Mouse (Mus musculus) kidney, postnatal 4 days (tissue): ENCODE results near the gene Elob.

ENCODE experiments used
- DNase-seq, 2 experiments: peaks; one replicate each; pipeline ENCODE4 v3.0.0; 2021; ENCODE audit warnings: mixed read lengths in 2 of 2

Gene Elob

DNA sequence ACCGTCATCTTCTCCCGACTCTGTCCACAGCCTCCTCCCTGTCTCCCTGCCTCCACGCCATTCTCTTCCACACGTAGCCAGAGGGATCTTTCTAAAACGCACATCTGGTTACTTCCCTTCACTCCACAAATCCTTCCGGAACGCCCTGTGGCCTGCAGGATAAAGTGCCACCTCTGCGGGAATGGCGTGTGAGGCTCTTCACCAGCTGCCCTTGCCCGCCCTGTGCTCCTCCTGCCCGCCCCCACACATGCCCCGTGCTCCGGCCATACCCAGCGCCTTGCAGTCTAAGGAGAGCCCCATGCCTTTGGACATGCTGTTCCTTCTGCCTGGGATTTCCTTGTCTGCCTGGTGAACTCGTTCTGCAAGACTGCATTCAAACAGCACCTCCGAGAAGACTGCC, 5.9 kb downstream of the Elob start:
- peak in 1 of 2 experiments; percentile 44 for DNase-seq

DNA sequence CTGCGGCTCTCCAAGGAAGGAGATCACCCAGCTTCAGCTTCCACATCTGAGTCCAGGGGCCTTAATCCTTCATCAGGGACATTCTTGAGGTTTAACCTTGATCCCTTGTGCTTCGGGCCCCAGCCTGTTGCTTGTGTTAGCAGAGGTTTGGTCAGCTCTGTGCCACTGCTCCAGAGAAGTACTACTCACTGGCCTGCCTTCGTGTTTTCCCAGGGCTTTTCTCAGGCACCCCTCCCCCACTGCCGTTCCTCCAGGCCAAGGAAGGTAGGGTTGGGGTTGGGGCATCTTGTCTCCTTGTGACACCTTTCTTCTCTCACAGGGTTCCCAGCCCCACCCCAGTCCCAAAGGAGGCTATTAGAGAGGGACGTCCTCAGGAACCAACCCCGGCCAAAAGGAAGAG, 6.8 kb downstream of the Elob start:
- peak in 1 of 2 experiments; percentile 17 for DNase-seq

- no peak for DNase-seq
Measured at GRCm38 (mm10) chr17:23820731-23821130, 8.2 kb downstream of the Elob start.

GRCm38 (mm10) chr17:23819235-23819634, 9.7 kb downstream of the Elob start:
- DNase-seq = peak in 1 of 2 experiments; percentile 18

GRCm38 (mm10) chr17:23818579-23818978, 10.4 kb downstream of the Elob start:
- no peak for DNase-seq

GRCm38 (mm10) chr17:23815641-23816040, 13.3 kb downstream of the Elob start:
- no peak for DNase-seq

- no peak for DNase-seq
Measured at GRCm38 (mm10) chr17:23807918-23808317, 21.0 kb downstream of the Elob start.

- peak; percentile 69 to 81 for DNase-seq
Measured at GRCm38 (mm10) chr17:23806867-23807266, 22.1 kb downstream of the Elob start.

GRCm38 (mm10) chr17:23804426-23805085, 24.4 kb downstream of the Elob start:
- DNase-seq = no peak

DNA sequence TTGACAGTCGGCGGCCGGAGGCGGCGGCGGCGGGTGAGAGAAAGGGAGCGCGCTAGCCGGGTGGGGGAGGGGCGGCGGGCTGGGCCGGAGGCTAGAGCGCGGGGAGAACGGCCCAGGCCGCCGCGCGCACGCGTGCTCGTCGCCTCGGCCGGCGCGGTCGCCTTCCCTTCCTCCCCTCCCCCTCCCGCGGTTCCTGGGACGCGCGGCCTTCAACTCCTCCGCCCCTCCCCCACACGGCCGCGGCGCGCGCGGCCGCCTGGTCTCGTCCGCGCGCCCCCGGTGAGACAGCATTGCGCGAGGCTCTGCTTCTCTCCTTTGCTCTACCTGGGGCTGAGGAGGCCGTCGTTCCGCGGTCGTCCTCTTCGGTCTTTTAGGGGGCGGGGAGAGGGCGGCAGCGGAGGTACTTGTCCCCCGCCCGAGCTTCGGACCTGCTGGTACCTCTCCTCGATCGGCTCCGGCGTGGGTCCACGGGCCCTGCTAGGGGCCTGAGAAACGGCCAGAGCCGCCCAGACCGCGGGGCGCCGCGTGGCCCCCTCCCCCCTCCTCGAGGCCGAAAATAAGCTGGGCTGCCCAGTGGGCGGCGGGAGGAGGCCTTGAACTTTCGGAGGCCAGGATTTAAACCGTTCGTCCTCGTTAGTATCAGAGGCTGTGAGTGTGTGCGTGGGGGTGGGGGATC, 25.4 kb downstream of the Elob start:
- peak; percentile 88 to 94 for DNase-seq

DNA sequence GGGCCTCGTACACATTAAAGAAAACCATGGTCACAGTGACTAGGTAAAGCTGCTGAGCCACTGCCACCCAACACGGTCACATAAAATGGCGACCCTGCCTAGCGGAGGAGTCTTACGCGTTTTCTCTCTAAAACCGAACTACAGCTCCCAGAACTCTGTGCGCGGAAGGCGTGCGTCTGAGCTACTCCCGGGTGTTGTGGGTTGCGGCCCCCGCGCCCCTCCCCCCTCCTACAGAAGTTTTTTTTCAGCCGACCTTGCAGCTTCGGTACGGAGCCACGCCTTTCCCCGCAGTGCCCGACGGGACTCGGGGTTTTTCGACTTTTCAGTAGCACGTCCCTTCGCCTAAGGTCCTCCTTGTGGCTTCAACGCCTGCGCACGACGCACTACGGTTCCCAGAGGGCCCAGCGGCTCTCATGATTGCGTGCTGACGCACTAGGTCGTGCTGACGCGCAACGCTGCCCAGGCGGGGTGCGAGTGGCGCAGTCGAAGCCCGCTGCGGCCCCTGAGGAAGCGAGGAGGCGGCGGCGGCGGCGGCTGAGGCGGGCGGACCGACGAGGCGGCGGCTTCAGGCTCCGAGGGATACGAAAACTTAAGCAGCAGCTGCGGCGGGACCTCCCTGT, 26.1 kb downstream of the Elob start:
- peak; percentile 97 to 99 for DNase-seq

- DNase-seq = no peak
Measured at GRCm38 (mm10) chr17:23801627-23802026, 27.3 kb downstream of the Elob start.

GRCm38 (mm10) chr17:23797316-23797715, 31.6 kb downstream of the Elob start:
- no peak for DNase-seq

DNA sequence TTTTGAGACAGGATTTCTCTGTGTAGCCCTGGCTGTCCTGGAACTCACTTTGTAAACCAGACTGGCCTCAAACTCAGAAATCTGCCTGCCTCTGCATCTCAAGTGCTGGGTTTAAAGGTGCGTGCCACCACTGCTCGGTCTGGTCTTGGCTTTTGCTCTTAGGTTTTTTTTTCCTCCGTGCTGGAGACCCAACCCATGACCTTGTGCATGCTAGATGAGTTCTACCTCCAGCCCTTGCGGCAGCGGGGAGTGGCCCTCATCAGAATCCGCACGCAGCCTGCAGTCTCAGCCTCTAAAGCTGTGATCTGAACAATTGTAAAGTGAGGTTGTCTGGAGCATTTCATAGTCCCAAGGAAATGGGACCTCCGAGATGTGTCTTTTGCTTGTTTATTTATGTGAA, 33.6 kb downstream of the Elob start:
- DNase-seq = no peak

- no peak for DNase-seq
Measured at GRCm38 (mm10) chr17:23791079-23791357, 37.9 kb downstream of the Elob start.

GRCm38 (mm10) chr17:23790269-23791078, 38.5 kb downstream of the Elob start, which contains the start of gene Srrm2:
Gene Srrm2 (plus strand): TSS chr17:23790532.
- DNase-seq = peak; percentile 78 to 86

DNA sequence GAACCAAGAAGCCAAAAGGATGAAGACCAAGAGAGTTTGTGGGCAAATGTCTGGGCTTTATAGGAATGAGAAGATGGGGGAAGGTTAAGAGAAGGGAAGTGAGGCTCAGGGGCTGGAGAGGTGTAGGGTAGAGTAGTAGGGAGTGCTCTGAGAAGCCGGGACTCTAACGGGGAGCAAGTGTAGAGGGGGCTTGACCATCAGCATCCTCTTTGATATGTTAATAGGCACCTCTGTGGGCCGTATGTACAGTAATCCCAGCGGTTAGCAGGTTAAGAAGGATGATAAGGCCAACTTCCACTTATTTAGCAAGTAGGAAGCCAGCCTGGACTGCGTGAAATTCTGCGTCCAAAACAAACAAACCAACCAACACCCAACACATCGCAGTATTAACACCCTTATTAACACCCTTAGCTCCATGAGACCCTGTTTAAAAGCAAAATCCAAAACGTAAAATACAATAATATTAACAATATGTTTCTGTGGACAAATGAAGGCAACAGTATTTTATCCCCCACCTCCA, 39.1 kb downstream of the Elob start:
- no peak for DNase-seq

GRCm38 (mm10) chr17:23788973-23789372, 40.0 kb downstream of the Elob start:
- no peak for DNase-seq

GRCm38 (mm10) chr17:23786510-23786931, 42.4 kb downstream of the Elob start:
- DNase-seq = peak in 1 of 2 experiments; percentile 27

GRCm38 (mm10) chr17:23785561-23786471, 43.1 kb downstream of the Elob start, which contains the start of gene Flywch2:
Gene Flywch2 (minus strand): TSS chr17:23786081.
- DNase-seq = peak; percentile 86 to 89

GRCm38 (mm10) chr17:23783352-23783751, 45.6 kb downstream of the Elob start:
- DNase-seq = no peak

DNA sequence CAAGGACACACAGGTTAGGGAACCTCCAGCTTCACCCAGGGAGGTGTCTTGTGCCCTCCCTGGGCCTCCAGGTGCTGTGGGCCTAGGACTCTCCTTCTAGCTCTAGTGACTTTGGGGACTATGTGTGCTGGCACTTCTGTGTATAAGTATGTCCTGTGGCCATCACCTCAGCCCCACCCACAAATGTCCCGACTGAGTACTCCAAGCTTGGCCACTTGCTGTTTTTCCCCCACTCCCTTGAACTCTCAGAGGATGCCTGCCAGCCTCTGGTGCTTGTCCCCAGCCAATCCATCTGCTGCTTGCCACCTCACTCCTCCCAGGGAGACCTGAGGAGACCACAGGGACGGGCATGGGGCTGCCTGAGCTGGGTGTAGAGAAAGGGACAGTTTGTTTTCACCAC, 50.5 kb downstream of the Elob start:
- no peak for DNase-seq
